Mouse (Mus musculus): ENCODE measurements around the gene Tshz3.

GRCm38 (mm10) chr7:36679031-36679618 is 18.8 kb upstream of the Tshz3 start:
- TF ChIP-seq CTCF (IDR thresholded peaks at IDR 0.05) (no peak), EP300 (IDR thresholded peaks at IDR 0.05) (no peak)

Data from lung, postnatal 0 days (tissue).